Mouse (Mus musculus) myocyte (in vitro differentiated cells): ENCODE data around the gene Stn1.

ENCODE experiments used
- E2F4 ChIP-seq: IDR thresholded peaks from one replicate; pipeline ENCODE4 v1.6.1; 2011; ENCODE audit warnings: mild to moderate bottlenecking, control low read depth, moderate library complexity; ENCODE audit not compliant: insufficient read depth
- MAX ChIP-seq: IDR thresholded peaks from one replicate; pipeline ENCODE4 v1.6.1; 2011; ENCODE audit warnings: low read depth, mild to moderate bottlenecking, control low read depth
- POLR2A ChIP-seq: IDR thresholded peaks from one replicate; pipeline ENCODE4 v1.6.1; 2011; ENCODE audit warnings: low read depth, mild to moderate bottlenecking, control low read depth, moderate library complexity; ENCODE audit not compliant: insufficient read length
- POLR2AphosphoS2 ChIP-seq: IDR thresholded peaks from one replicate; pipeline ENCODE4 v1.6.1; 2011; ENCODE audit warnings: low read depth, control low read depth; ENCODE audit not compliant: insufficient read length
- REST ChIP-seq: IDR thresholded peaks from one replicate; pipeline ENCODE4 v1.6.1; 2011; ENCODE audit warnings: mild to moderate bottlenecking, control low read depth, moderate library complexity; ENCODE audit not compliant: insufficient read depth, insufficient read length
- TCF12 ChIP-seq: IDR thresholded peaks from one replicate; pipeline ENCODE4 v1.6.1; 2011; ENCODE audit warnings: mild to moderate bottlenecking, control low read depth; ENCODE audit not compliant: poor library complexity, insufficient read depth, severe bottlenecking
- USF1 ChIP-seq: IDR thresholded peaks from one replicate; pipeline ENCODE4 v1.6.1; 2011; ENCODE audit warnings: low read depth, mild to moderate bottlenecking, control low read depth, moderate library complexity

DNA sequence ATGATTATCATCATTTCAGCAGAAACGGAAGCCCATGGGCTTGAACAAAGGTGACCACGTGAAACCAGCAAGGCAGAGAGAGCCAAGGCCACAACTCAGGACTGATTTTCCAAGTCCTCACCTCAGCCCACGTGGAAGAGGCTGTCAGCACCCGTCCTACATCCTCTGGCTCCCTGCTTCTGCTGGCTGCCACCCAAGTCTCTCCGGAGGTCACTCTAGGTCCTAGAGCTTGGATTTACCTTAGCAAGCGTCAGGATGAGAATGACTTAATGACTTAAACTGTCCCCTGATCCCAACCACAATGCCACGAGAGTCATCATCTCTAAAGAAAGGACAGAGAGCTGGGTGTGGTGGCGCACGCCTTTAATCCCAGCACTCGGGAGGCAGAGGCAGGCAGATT is 84.6 kb downstream of the Stn1 start:
- TF ChIP-seq TCF12 = no peak
- TF ChIP-seq E2F4 = no peak
- no peak for TF ChIP-seq POLR2A
- TF ChIP-seq USF1 = no peak
- no peak for TF ChIP-seq MAX
- no peak for TF ChIP-seq REST
- TF ChIP-seq POLR2AphosphoS2 = no peak
